Mouse (Mus musculus) neural tube, embryonic 10.5 days (tissue): ENCODE data around the gene Atp1a2.

Source experiments
- DNase-seq: peaks from one replicate; pipeline ENCODE4 v3.0.0-alpha.2; 2017; ENCODE audit warnings: low spot score; ENCODE audit errors: extremely low spot score

Atp1a2 gene

GRCm38 (mm10) chr1:172324725-172325124, 26.9 kb upstream of the Atp1a2 start:
- peak; percentile 74 for DNase-seq

GRCm38 (mm10) chr1:172323801-172324359, 26.0 kb upstream of the Atp1a2 start:
- DNase-seq, result no peak

DNA sequence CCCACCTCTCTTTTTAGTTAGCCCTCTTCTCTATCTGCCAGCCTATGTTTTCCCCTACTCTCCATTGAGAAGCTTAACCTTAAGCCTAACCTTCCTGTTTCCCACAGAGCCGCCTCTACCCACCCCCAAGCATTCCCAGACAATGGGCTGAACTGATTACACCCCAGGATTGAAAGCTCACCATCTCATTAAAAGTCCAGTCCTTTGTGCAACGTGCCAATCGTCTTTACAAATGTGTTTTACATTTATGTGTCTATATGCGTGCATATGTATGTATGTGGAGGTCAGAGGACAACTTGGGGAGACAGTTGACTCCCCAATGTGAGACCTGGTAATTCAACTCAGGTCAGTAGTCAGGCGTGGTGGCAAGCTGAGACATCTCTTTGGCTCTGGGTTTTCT, 25.4 kb upstream of the Atp1a2 start:
- no peak for DNase-seq

GRCm38 (mm10) chr1:172322725-172323124, 24.9 kb upstream of the Atp1a2 start:
- no peak for DNase-seq

DNA sequence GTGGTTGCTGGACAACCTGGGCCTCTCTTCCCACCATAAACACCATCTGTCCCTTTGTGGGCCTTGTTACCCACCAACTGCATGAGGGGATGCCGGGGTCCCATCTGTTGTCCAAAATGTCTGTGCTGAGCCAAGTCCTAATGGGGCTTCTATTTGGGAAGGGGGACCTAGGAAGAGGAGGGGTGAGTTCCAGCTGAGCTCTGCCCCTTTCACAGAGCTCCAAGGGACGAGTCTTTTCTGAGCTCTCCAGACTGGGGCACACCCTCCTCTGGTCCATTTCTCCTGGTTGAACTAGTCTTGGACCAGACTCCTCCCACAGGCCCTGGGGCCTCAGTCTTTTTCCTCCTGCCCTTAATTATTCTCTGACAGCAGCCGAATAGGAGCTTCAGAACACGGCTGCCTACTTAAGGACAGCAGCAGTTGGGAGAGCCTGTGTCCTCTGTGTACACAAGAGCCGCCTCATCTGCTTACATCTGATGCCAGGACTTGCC, 22.1 kb upstream of the Atp1a2 start:
- DNase-seq, result no peak

DNA sequence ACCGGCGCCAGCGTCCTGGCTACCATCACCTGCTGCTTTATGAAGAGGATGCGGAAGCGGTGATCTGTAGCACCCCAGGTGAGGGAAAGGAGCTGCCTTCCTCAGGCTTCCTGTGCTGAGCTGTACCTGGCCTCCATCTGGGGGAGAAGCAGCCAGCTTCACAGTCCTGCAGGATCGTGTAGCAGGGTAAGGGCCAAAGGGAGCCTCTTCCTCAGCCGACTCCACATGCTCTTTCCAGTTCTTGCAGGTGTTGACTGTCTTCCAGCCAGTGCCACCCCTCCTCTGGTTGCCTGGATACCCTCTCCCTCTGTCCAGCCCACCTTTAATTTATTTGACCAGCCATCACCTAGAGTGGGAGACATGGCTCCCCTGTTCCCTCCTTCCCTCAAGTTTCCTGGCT, 21.5 kb upstream of the Atp1a2 start:
- DNase-seq, result no peak

DNA sequence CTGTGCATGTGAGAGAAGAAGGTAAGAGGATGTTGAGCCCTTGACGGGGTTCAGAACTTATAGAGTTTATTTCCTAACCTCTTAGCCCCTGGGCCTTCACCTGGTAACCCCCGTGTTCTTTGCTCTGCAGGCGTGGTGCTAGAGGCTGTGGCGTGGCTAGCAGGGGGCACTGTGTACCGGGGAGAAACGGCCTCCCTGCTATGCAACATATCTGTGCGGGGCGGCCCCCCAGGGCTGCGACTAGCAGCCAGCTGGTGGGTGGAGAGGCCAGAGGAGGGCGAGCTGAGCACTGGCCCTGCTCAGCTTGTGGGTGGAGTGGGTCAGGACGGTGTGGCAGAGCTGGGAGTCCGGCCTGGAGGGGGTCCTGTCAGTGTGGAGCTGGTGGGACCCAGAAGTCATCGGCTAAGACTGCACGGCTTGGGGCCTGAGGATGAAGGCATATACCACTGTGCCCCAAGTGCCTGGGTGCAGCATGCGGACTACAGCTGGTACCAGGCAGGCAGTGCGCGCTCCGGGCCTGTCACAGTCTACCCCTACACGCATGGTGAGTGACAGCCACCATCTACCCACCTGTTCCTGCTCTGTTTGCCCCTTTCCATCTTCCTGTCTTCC, 20.7 kb upstream of the Atp1a2 start:
- DNase-seq, result no peak

GRCm38 (mm10) chr1:172317946-172318345, 20.1 kb upstream of the Atp1a2 start:
- no peak for DNase-seq

DNA sequence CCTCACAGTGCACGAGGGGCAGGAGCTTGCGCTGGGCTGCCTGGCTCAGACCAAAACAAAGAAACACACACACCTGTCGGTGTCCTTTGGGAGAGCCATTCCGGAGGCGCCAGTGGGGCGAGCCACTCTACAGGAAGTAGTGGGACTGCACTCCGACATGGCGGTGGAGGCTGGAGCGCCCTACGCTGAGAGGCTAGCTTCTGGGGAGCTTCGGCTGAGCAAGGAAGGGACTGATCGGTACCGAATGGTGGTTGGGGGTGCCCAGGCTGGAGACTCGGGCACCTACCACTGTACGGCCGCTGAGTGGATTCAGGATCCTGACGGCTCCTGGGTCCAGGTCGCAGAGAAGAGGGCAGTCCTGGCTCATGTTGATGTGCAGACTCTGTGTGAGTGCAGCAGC, 19.6 kb upstream of the Atp1a2 start:
- no peak for DNase-seq

- no peak for DNase-seq
Observed at GRCm38 (mm10) chr1:172314911-172315310, 17.0 kb upstream of the Atp1a2 start.

GRCm38 (mm10) chr1:172313613-172314411, 15.9 kb upstream of the Atp1a2 start:
- no peak for DNase-seq

GRCm38 (mm10) chr1:172312768-172313561, 15.1 kb upstream of the Atp1a2 start:
- DNase-seq, result no peak

DNA sequence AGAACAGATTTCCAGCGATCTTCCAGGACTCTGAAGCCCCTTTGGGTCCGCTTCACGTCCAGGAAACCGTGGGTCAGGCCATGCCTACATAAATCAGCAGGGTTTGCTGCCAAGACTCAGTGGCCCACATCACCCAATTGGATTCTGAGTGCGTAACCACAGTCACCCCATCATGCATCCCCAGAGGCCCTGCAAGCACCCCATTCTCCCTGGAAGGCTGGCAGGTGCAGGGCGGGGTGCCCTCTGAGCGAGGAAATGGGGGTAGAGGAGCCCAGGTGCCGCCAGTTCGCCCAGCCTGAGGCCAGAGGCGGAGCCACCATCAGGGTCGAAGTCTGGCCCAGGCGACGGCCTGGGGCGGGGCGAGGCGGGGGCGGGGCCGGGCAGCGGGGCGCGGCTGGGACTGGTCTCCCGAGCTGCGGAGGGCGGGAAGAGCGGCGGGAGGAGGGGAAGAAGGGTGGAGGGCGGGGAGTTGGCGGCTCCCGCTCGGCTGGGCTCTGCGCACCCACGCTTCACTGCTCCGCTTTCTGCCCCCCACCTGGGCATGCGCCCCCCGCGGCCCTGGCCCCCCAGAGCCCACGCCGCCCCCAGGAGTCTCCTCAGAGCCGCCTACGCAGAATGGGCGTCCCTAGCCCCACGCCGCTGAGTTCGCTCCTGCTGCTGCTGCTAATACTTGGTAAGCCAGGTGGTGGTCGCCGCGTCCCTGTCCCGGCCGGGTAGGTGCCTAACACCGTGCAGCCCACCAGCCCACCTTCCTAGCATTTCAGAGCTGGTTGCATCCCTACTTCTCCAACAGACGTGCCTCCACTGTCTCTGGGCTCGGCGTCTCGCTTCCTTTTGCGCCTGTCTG, 14.3 kb upstream of the Atp1a2 start:
- peak; percentile 91 for DNase-seq

DNA sequence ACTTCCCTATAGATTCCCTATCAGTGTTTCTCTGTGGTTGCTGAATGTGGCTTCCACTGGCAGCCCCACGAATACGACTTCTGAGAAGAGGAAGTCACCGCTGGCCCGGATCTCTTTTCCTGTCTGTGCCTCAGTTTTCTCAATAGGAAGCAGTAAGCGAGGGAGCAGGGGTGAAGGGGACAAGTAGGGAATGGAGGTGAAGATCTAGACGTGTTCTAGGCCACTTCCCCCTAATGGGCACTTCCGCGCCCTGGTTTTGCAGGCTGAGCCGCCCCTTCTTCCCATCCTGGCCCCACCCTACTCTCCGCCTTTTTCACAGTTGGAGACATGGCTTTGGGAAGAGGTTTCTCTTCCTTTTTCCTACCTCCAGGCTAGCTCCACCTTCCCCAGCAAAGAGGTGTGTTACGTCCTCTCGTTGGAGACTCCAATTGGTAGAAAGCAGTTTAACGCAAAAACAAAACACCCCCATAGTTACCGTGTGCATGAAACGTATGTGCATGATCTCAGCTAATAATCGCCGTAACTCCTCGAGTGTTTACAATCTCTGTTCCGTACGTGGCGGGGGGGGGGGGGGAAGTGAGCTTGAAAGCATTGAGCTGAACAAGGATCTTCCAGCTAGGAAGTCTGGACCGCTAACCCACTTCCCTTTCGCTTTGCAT, 13.5 kb upstream of the Atp1a2 start:
- DNase-seq, result peak; percentile 42

DNA sequence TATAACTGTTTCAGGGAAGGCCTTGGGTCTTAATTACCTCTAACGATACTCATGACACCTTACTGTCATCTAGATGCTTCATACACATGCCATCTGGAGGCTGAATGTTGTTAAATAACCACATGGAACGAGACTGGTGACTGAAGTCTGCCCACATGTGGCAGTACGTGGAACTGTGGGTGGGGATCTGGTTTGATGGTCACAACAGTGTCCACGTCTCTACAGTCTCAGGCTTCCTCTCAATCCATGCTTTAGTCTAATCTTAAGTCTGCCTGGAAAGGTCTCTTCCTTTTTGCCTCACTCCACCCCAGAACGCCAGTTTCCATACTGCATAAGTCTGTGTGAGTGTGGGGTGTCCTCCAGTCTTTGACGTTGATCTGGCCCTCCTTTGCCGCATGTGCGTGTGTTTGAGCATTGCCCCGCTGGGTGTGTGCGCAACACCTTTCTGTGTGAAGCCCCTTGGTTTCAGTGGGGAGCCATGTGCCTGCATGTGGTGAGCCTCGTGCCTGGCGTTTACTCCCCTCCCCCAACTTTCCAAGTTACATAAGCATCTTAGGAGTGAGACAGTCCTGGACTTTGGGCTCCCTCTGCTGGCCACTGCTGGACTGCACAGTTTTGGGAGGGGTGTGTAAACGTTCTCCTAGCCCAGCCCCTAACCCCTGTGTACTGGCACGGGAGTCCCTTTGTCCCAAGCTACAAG, 12.0 kb upstream of the Atp1a2 start:
- peak; percentile 98 for DNase-seq

- DNase-seq, result no peak
Observed at GRCm38 (mm10) chr1:172308409-172308808, 10.5 kb upstream of the Atp1a2 start.

GRCm38 (mm10) chr1:172307936-172308335, 10.1 kb upstream of the Atp1a2 start:
- DNase-seq, result no peak

DNA sequence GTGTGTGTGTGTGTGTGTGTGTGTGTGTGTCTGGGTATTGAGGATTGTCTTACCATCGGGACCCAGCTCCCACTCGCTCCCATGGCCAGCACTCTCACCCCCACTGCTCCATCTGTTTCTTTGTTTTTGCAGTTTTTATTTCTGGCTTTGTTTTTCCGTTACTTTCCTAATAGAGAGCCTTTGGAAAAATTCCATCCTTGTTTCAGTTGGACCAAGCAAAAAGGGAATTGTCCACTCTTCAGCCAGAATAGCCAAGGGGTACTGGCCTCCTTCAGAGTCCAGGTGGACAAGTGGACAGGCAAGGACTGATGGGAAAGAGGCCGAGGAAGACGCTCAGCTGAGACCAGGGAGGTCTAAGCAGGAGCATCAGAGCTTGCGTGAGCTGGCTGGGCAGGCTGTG, 9.0 kb upstream of the Atp1a2 start:
- DNase-seq, result no peak

- no peak for DNase-seq
Observed at GRCm38 (mm10) chr1:172306196-172306595, 8.3 kb upstream of the Atp1a2 start.

DNA sequence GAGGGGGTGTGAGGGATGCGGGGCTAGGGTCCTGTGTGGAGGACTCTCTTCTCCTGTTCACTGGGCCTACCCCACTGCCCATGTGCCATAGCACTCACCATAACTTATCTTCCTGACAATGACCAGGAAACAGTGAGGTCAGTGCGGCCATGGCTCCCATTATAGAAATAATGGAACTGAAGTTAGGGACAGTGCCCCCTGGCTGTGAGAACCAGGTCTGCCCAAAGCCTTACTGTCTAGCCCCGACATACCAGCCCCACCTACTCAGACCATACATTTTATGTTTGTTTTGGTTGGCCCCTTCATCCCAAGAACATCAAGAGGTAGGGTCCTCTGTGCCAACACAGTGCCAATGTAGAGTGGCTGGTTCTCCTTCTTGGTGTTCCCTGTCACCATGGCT, 7.8 kb upstream of the Atp1a2 start:
- no peak for DNase-seq
